Mouse (Mus musculus): ENCODE measurements around the gene Cyb561a3.
"Not testable (repeated sequence)": the region's sequence is repeated elsewhere in the genome, so short reads cannot be mapped to it uniquely, and the experiment has no call there.

Cyb561a3 gene

GRCm38 (mm10) chr19:10576690-10577561 is at the start of gene Cyb561a3, which contains the start of gene Tmem138:
Gene Cyb561a3, plus strand, starts transcription at chr19:10577172.
Gene Tmem138, minus strand, starts transcription at chr19:10577362.
- peak; percentile 94 for DNase-seq (ENCODE audit: low read depth, low spot score)

GRCm38 (mm10) chr19:10530082-10530481 is 46.9 kb upstream of the Cyb561a3 start:
- DNase-seq (ENCODE audit: low read depth, low spot score), result peak; percentile 66

GRCm38 (mm10) chr19:10539454-10539853 is 37.5 kb upstream of the Cyb561a3 start:
- no peak for DNase-seq (ENCODE audit: low read depth, low spot score)

- DNase-seq (ENCODE audit: low read depth, low spot score), result peak; percentile 83
These were observed 21.1 kb upstream of the Cyb561a3 start, which contains the start of gene Tmem216 for GRCm38 (mm10) chr19:10555624-10556510. Gene Tmem216, minus strand, starts transcription at chr19:10556238.

GRCm38 (mm10) chr19:10557001-10557400 is 20.0 kb upstream of the Cyb561a3 start:
- DNase-seq (ENCODE audit: low read depth, low spot score), result no peak

GRCm38 (mm10) chr19:10557430-10557829 is 19.5 kb upstream of the Cyb561a3 start:
- no peak for DNase-seq (ENCODE audit: low read depth, low spot score)

GRCm38 (mm10) chr19:10557837-10558375 is 19.1 kb upstream of the Cyb561a3 start:
- DNase-seq (ENCODE audit: low read depth, low spot score), result not testable (repeated sequence)

- peak; percentile 72 for DNase-seq (ENCODE audit: low read depth, low spot score)
These were observed 16.9 kb upstream of the Cyb561a3 start for GRCm38 (mm10) chr19:10560108-10560507.

GRCm38 (mm10) chr19:10561558-10562314 is 15.2 kb upstream of the Cyb561a3 start:
- DNase-seq (ENCODE audit: low read depth, low spot score), result no peak

GRCm38 (mm10) chr19:10562351-10562750 is 14.6 kb upstream of the Cyb561a3 start:
- no peak for DNase-seq (ENCODE audit: low read depth, low spot score)

- no peak for DNase-seq (ENCODE audit: low read depth, low spot score)
These were observed 12.7 kb upstream of the Cyb561a3 start for GRCm38 (mm10) chr19:10564278-10564677.

GRCm38 (mm10) chr19:10565217-10565616 is 11.8 kb upstream of the Cyb561a3 start:
- DNase-seq (ENCODE audit: low read depth, low spot score), result no peak

GRCm38 (mm10) chr19:10569627-10570026 is 7.3 kb upstream of the Cyb561a3 start:
- DNase-seq (ENCODE audit: low read depth, low spot score), result no peak

GRCm38 (mm10) chr19:10580102-10580501 is 3.1 kb downstream of the Cyb561a3 start:
- DNase-seq (ENCODE audit: low read depth, low spot score), result no peak

GRCm38 (mm10) chr19:10580761-10581160 is 3.8 kb downstream of the Cyb561a3 start:
- no peak for DNase-seq (ENCODE audit: low read depth, low spot score)

- DNase-seq (ENCODE audit: low read depth, low spot score), result no peak
These were observed 5.0 kb downstream of the Cyb561a3 start for GRCm38 (mm10) chr19:10581984-10582383.

- DNase-seq (ENCODE audit: low read depth, low spot score), result no peak
These were observed 6.7 kb downstream of the Cyb561a3 start for GRCm38 (mm10) chr19:10583550-10584146.

GRCm38 (mm10) chr19:10585112-10585511 is 8.1 kb downstream of the Cyb561a3 start:
- DNase-seq (ENCODE audit: low read depth, low spot score), result no peak

- no peak for DNase-seq (ENCODE audit: low read depth, low spot score)
These were observed 10.3 kb downstream of the Cyb561a3 start for GRCm38 (mm10) chr19:10587231-10587630.

GRCm38 (mm10) chr19:10589127-10589857 is 12.3 kb downstream of the Cyb561a3 start:
- no peak for DNase-seq (ENCODE audit: low read depth, low spot score)

Data from ES-CJ7 (cell line).